Mouse (Mus musculus): ENCODE results near the gene Alpi.

The Alpi gene

GRCm38 (mm10) chr1:87101411-87101810, at the start of gene Alpi:
TSS of gene Alpi (minus strand) at chr1:87101606.
- no peak for DNase-seq

- DNase-seq = no peak
Observed at GRCm38 (mm10) chr1:87149422-87149821, 48.0 kb upstream of the Alpi start.

- DNase-seq = no peak
Observed at GRCm38 (mm10) chr1:87143141-87143540, 41.7 kb upstream of the Alpi start.

- DNase-seq = peak; percentile 24 to 38
Observed at GRCm38 (mm10) chr1:87142456-87142855, 41.0 kb upstream of the Alpi start.

GRCm38 (mm10) chr1:87141550-87141949, 40.1 kb upstream of the Alpi start:
- no peak for DNase-seq

- DNase-seq = no peak
Observed at GRCm38 (mm10) chr1:87131803-87132202, 30.4 kb upstream of the Alpi start.

- DNase-seq = peak; percentile 31 to 51
Observed at GRCm38 (mm10) chr1:87127206-87128030, 26.0 kb upstream of the Alpi start.

- DNase-seq = no peak
Observed at GRCm38 (mm10) chr1:87124673-87125072, 23.3 kb upstream of the Alpi start, which contains the start of gene Akp3. TSS of gene Akp3 (plus strand) at chr1:87124973.

GRCm38 (mm10) chr1:87114784-87115183, 13.4 kb upstream of the Alpi start:
- DNase-seq = no peak

- peak in 1 of 2 experiments; percentile 51 for DNase-seq
Observed at GRCm38 (mm10) chr1:87111719-87112354, 10.4 kb upstream of the Alpi start.

GRCm38 (mm10) chr1:87108564-87108963, 7.2 kb upstream of the Alpi start:
- no peak for DNase-seq

- no peak for DNase-seq
Observed at GRCm38 (mm10) chr1:87106536-87106935, 5.1 kb upstream of the Alpi start.

- no peak for DNase-seq
Observed at GRCm38 (mm10) chr1:87103936-87104335, 2.5 kb upstream of the Alpi start.

GRCm38 (mm10) chr1:87102114-87102513, 708 bp upstream of the Alpi start:
- DNase-seq = no peak

GRCm38 (mm10) chr1:87098358-87098975, 2.9 kb downstream of the Alpi start:
- peak; percentile 54 to 73 for DNase-seq

- DNase-seq = no peak
Observed at GRCm38 (mm10) chr1:87095642-87096041, 5.8 kb downstream of the Alpi start.

GRCm38 (mm10) chr1:87089828-87090227, 11.6 kb downstream of the Alpi start, which contains the start of gene Alppl2:
TSS of gene Alppl2 (minus strand) at chr1:87089928.
- DNase-seq = no peak

- no peak for DNase-seq
Observed at GRCm38 (mm10) chr1:87089251-87089650, 12.2 kb downstream of the Alpi start.

GRCm38 (mm10) chr1:87086964-87087363, 14.4 kb downstream of the Alpi start:
- no peak for DNase-seq

- DNase-seq = no peak
Observed at GRCm38 (mm10) chr1:87086196-87086595, 15.2 kb downstream of the Alpi start.

GRCm38 (mm10) chr1:87073776-87074175, 27.6 kb downstream of the Alpi start:
- no peak for DNase-seq

GRCm38 (mm10) chr1:87070720-87071119, 30.7 kb downstream of the Alpi start:
- DNase-seq = peak in 1 of 2 experiments; percentile 34

- no peak for DNase-seq
Observed at GRCm38 (mm10) chr1:87060913-87061312, 40.5 kb downstream of the Alpi start.

Measured in cerebellum, postnatal 25 days (tissue).